Mouse (Mus musculus) heart, adult 2 months (tissue): ENCODE data around the gene Fam169a.

ENCODE experiments used
- CTCF ChIP-seq: fragments of 200-600 bp; IDR thresholded peaks from 2 replicates; pipeline ENCODE4 v1.8.1; 2022; ENCODE audit warnings: antibody characterized with exemption, mild to moderate bottlenecking, moderate library complexity
- EP300 ChIP-seq: fragments of 200-500 bp; IDR thresholded peaks from 2 replicates; pipeline ENCODE4 v1.6.1; 2011; ENCODE audit warnings: low read depth, low read length, control low read depth; ENCODE audit not compliant: insufficient read depth
- POLR2A ChIP-seq: fragments of 200-500 bp; IDR thresholded peaks from 2 replicates; pipeline ENCODE4 v1.6.1; 2011; ENCODE audit warnings: mild to moderate bottlenecking, low read depth, low read length, control low read depth; ENCODE audit not compliant: insufficient read depth

GRCm38 (mm10) chr13:97142321-97142720 is 75.2 kb downstream of the Fam169a start:
- TF ChIP-seq CTCF: no peak
- no peak for TF ChIP-seq POLR2A
- no peak for TF ChIP-seq EP300
